Comparison of ENCODE assay signal across 24 mouse cellular contexts in the genomic region with DNA sequence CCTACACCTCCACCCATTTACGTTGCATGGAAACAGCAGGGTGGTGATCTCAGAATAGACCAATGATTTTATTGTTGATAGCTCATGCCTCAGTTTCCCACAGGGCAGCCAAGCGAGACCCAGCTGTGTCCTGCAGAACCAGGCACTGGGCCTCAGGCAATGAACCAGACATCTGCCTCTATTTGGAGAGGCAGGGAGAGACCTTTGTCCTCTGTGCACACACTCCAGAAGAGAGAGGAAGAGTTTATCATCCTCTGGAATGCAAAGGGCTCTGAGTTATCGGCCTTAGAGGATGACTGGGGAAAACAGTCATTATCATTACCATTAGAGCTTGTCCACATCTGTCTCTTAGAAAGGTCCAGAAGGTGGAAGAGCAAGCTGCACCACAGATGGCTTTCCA. TPM values are rescaled to one million over a fixed set of nuclear protein-coding genes. Genes with fewer than 3 reads are reported as not detected.
DNase-seq lines count a peak whose midpoint lies in the region; ATAC-seq lines count a peak whose summit lies in the region.
"Had no signal": no experiment of that assay in that cellular context is flagged by ENCODE, and none has a peak within 500 bp of the region (broad histone marks: within the 10 kb centered on the region; RNA-seq: fewer than 3 reads in every experiment).

No protein-coding gene starts in this region.

- no peak overlapping the region for H3K9ac ChIP-seq in intestine, embryonic 15.5 days
- no peak overlapping the region for H3K9ac ChIP-seq in intestine, embryonic 16.5 days (ENCODE audit: low read depth, low read length)
- H3K9ac ChIP-seq: embryonic facial prominence, embryonic 13.5 days; forebrain, embryonic 12.5 days; forebrain, embryonic 15.5 days; hindbrain, embryonic 12.5 days; hindbrain, embryonic 15.5 days had no signal

- H3K4me3 ChIP-seq in intestine, embryonic 15.5 days (replicated peaks) = no peak overlapping the region
- no peak overlapping the region for H3K4me3 ChIP-seq in intestine, embryonic 16.5 days (ENCODE audit: low read length)
- H3K4me3 ChIP-seq: embryonic facial prominence, embryonic 10.5 days; embryonic facial prominence, embryonic 13.5 days; erythroblast, embryonic 14.5 days; forebrain, embryonic 12.5 days; forebrain, embryonic 15.5 days; heart, embryonic 10.5 days; hindbrain, embryonic 12.5 days; hindbrain, embryonic 15.5 days had no signal

- DNase-seq in kidney, postnatal 10 days = peak; percentile 15
- no peak for DNase-seq in kidney, adult 8-10 months
- DNase-seq in neural tube, embryonic 10.5 days (ENCODE audit: extremely low spot score, low spot score) = no peak
- DNase-seq in adrenal gland, postnatal 25 days = no peak
- DNase-seq: adrenal gland, adult 2 months; adrenal gland, postnatal 14 days; cerebellum, adult 11-12 months; cerebellum, adult 8-10 months; cerebellum, postnatal 10 days; cerebellum, postnatal 36 days; embryo, embryonic 11 days; gastrocnemius, postnatal 25 days; heart, adult 18-20 months had no signal

- no peaks in the 10 kb centered on the region for H3K9me3 ChIP-seq in intestine, embryonic 15.5 days
- no peaks in the 10 kb centered on the region for H3K9me3 ChIP-seq in intestine, embryonic 16.5 days (ENCODE audit: control insufficient read depth, low read length)
- H3K9me3 ChIP-seq: embryonic facial prominence, embryonic 10.5 days; embryonic facial prominence, embryonic 13.5 days; forebrain, embryonic 12.5 days; forebrain, embryonic 15.5 days; heart, embryonic 10.5 days; hindbrain, embryonic 12.5 days; hindbrain, embryonic 15.5 days had no signal

- 31% methylated on average over 3 of the region's 3 CpGs for WGBS in intestine, embryonic 15.5 days
- 31% methylated on average over 3 of the region's 3 CpGs for WGBS in intestine, embryonic 16.5 days

- H3K4me2 ChIP-seq in intestine, embryonic 15.5 days (replicated peaks) = no peak overlapping the region
- peak overlapping the region; percentile 23; the same call in 1 of the 2 replicates for H3K4me2 ChIP-seq in intestine, embryonic 16.5 days (ENCODE audit: low read depth, low read length)
- H3K4me2 ChIP-seq: embryonic facial prominence, embryonic 13.5 days; forebrain, embryonic 12.5 days; forebrain, embryonic 15.5 days; hindbrain, embryonic 12.5 days; hindbrain, embryonic 15.5 days had no signal

- peaks cover 13% of the 10 kb centered on the region for H3K4me1 ChIP-seq in intestine, embryonic 15.5 days (replicated peaks)
- H3K4me1 ChIP-seq in intestine, embryonic 16.5 days (ENCODE audit: control insufficient read depth, insufficient read depth, low read length) = peaks cover 24% of the 10 kb centered on the region
- H3K4me1 ChIP-seq: forebrain, embryonic 12.5 days; forebrain, embryonic 15.5 days; hindbrain, embryonic 12.5 days; hindbrain, embryonic 15.5 days had no signal

- no peaks in the 10 kb centered on the region for H3K36me3 ChIP-seq in intestine, embryonic 15.5 days
- H3K36me3 ChIP-seq in intestine, embryonic 16.5 days (ENCODE audit: control insufficient read depth, insufficient read depth, low read length) = no peaks in the 10 kb centered on the region
- H3K36me3 ChIP-seq: embryonic facial prominence, embryonic 10.5 days; embryonic facial prominence, embryonic 13.5 days; forebrain, embryonic 12.5 days; forebrain, embryonic 15.5 days; heart, embryonic 10.5 days; hindbrain, embryonic 12.5 days; hindbrain, embryonic 15.5 days had no signal

- H3K27me3 ChIP-seq in intestine, embryonic 15.5 days (replicated peaks) = no peaks in the 10 kb centered on the region
- no peaks in the 10 kb centered on the region for H3K27me3 ChIP-seq in intestine, embryonic 16.5 days (replicated peaks; ENCODE audit: control insufficient read depth, insufficient read depth, low read length)
- H3K27me3 ChIP-seq: embryonic facial prominence, embryonic 13.5 days; forebrain, embryonic 12.5 days; forebrain, embryonic 15.5 days; hindbrain, embryonic 12.5 days; hindbrain, embryonic 15.5 days had no signal

- peak; percentile 29; the same call in 1 of the 2 replicates for ATAC-seq in intestine, embryonic 15.5 days
- peak; percentile 27 for ATAC-seq in intestine, embryonic 16.5 days
- ATAC-seq: CD4-positive, CD25-positive, alpha-beta regulatory T cell, adult 4 months; forebrain, embryonic 15.5 days had no signal

- no peak overlapping the region for H3K27ac ChIP-seq in intestine, embryonic 15.5 days
- H3K27ac ChIP-seq in intestine, embryonic 16.5 days (ENCODE audit: low read length) = peak overlapping the region; percentile 54
- H3K27ac ChIP-seq: embryonic facial prominence, embryonic 10.5 days; embryonic facial prominence, embryonic 13.5 days; forebrain, embryonic 12.5 days; forebrain, embryonic 15.5 days; hindbrain, embryonic 12.5 days; hindbrain, embryonic 15.5 days had no signal

RNA-seq across cellular contexts. Expression of a gene that starts 49.8 kb away (rescaled TPM):
- polyA plus RNA-seq in intestine, embryonic 15.5 days (2015; fragmentation: Nextera tagmentation; extraction: Ambion mirVana) = 0.62 and 0.89 TPM in 2 replicates
- polyA plus RNA-seq in intestine, embryonic 16.5 days (2015; fragmentation: Nextera tagmentation; extraction: Ambion mirVana) = 0.89 and 0.93 TPM in 2 replicates
- total RNA-seq in adrenal gland, postnatal 25 days (2021) = 2.8 and 6.7 TPM in 2 replicates

RNA-seq across cellular contexts. Expression of a gene that starts 49.9 kb away (rescaled TPM):
- 40.1 and 45.9 TPM in 2 replicates for polyA plus RNA-seq in intestine, embryonic 15.5 days (2015; fragmentation: Nextera tagmentation; extraction: Ambion mirVana)
- 33.3 and 37.7 TPM in 2 replicates for polyA plus RNA-seq in intestine, embryonic 16.5 days (2015; fragmentation: Nextera tagmentation; extraction: Ambion mirVana)
- total RNA-seq in adrenal gland, postnatal 25 days (2021) = 38.9 and 43.3 TPM in 2 replicates
